8 mouse cellular contexts compared by ENCODE assay signal in the genomic region with DNA sequence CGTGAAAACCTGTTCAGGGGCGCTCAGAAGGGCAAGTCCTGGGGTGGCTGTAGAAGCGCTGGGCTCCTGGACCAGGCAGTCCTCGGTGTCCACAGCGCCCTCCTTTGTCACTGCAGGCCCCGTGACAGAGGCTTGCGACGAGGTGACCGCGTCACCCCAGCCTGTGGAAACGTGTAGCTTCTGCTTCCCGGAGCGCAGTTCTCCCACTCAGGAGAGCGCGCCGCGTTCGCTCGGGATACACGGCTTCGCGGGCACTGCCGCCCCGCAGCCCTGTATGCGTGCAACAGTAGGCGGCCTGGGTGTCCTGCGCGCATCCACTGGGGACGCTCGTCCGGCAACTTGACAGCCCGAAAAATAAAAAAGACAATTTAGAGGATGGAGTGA. TPM values are rescaled to one million over a fixed set of nuclear protein-coding genes. Genes with fewer than 3 reads are reported as not detected.
DNase-seq lines count a peak whose midpoint lies in the region; ATAC-seq and TF ChIP-seq lines count a peak whose summit lies in the region.

No protein-coding gene starts in this region.

- H3K27me3 ChIP-seq in liver, embryonic 13.5 days, result peaks cover 19% of the 10 kb centered on the region
- H3K27me3 ChIP-seq in thymus, adult 2 months (ENCODE audit: control insufficient read depth, insufficient read depth, low read length), result no peaks in the 10 kb centered on the region

- peaks cover 28% of the 10 kb centered on the region for H3K4me1 ChIP-seq in liver, embryonic 13.5 days (replicated peaks)
- peaks cover 14% of the 10 kb centered on the region for H3K4me1 ChIP-seq in thymus, adult 2 months (replicated peaks; ENCODE audit: control insufficient read depth, insufficient read depth, low read length)

- no peak for ATAC-seq in liver, embryonic 13.5 days (ENCODE audit: low read depth)

- no peak for TF ChIP-seq POLR2A in thymus, adult 2 months (IDR thresholded peaks at IDR 0.05; ENCODE audit: control insufficient read depth, extremely low read depth, insufficient read depth, low read length, poor library complexity)

- 28% methylated on average over 32 of the region's 32 CpGs for WGBS in liver, embryonic 13.5 days (ENCODE audit: insufficient replicate concordance)
- WGBS in thymus, adult 2 months, result 88% methylated on average over 32 of the region's 32 CpGs

- peak overlapping the region; percentile 49; the same call in 1 of the 2 replicates for H3K9ac ChIP-seq in liver, embryonic 13.5 days

- H3K36me3 ChIP-seq in liver, embryonic 13.5 days, result peaks cover 4% of the 10 kb centered on the region; the same call in 1 of the 2 replicates
- no peaks in the 10 kb centered on the region for H3K36me3 ChIP-seq in thymus, adult 2 months (ENCODE audit: control insufficient read depth, insufficient read depth, low read length)

- TF ChIP-seq CTCF in thymus, adult 2 months (IDR thresholded peaks at IDR 0.05; ENCODE audit: borderline replicate concordance, control insufficient read depth, extremely low read depth, insufficient read depth, low read length, poor library complexity), result no peak

- H3K9me3 ChIP-seq in liver, embryonic 13.5 days (replicated peaks), result no peaks in the 10 kb centered on the region

- peak overlapping the region; percentile 37 for H3K4me3 ChIP-seq in liver, embryonic 13.5 days (replicated peaks)
- H3K4me3 ChIP-seq in thymus, adult 2 months (ENCODE audit: control insufficient read depth, insufficient read depth, low read length), result no peak overlapping the region

- no peak overlapping the region for H3K27ac ChIP-seq in liver, embryonic 13.5 days
- H3K27ac ChIP-seq in thymus, adult 2 months (ENCODE audit: control insufficient read depth, insufficient read depth, low read length), result no peak overlapping the region

- peak overlapping the region; percentile 63 for H3K4me2 ChIP-seq in liver, embryonic 13.5 days

- intact Hi-C loops in heart, postnatal 14 days (cut with DNase I), result no loop called here

- peak; percentile 14 for DNase-seq in urinary bladder, postnatal 14 days (ENCODE audit: low spot score)
- DNase-seq in urinary bladder, postnatal 4 days (ENCODE audit: low spot score in 2 of 2), result no peak
- peak; percentile 74 for DNase-seq in embryo, embryonic 10 days (ENCODE audit: low spot score)
- DNase-seq in heart, postnatal 14 days, result peak; percentile 13 to 37
- DNase-seq in liver, embryonic 13.5 days, result no peak
- peak; percentile 65 for DNase-seq in retina, embryonic 14.5 days (ENCODE audit: low spot score)
- DNase-seq in thymus, adult 2 months, result no peak
- DNase-seq in adipocyte (ENCODE audit: low spot score), result no peak

RNA-seq across cellular contexts. Expression of gene Tnfrsf13b, which starts 20.7 kb away (rescaled TPM):
- total RNA-seq in heart, postnatal 14 days (2021), result 1 to 10 TPM in 1 of 2 experiments, under 1 TPM in 1; 0.91 to 1.1 TPM
- 2.9 and 3.3 TPM in 2 replicates for polyA plus RNA-seq in liver, embryonic 13.5 days (2015; fragmentation: Nextera tagmentation; extraction: Ambion mirVana)
- polyA plus RNA-seq in thymus, adult 2 months (2012; rRNA removed), result 134 and 160 TPM in 2 replicates

RNA-seq across cellular contexts. Expression of gene Usp22, which starts 27.6 kb away (rescaled TPM):
- 10 to 100 TPM; 37.6 to 38.9 TPM for total RNA-seq in heart, postnatal 14 days (2021)
- polyA plus RNA-seq in liver, embryonic 13.5 days (2015; fragmentation: Nextera tagmentation; extraction: Ambion mirVana), result 14.7 and 15.9 TPM in 2 replicates
- polyA plus RNA-seq in thymus, adult 2 months (2012; rRNA removed), result 57.5 and 68.6 TPM in 2 replicates

Comparison
In these comparisons a context has a peak if more than half of its experiments do, and no peak if none do; other contexts are left out.
1. DNase-seq: peak in urinary bladder, postnatal 14 days (single experiment), embryo, embryonic 10 days (single experiment), heart, postnatal 14 days (2 of 2) and retina, embryonic 14.5 days (single experiment); none in urinary bladder, postnatal 4 days (0 of 2), liver, embryonic 13.5 days (single experiment), thymus, adult 2 months (single experiment) and adipocyte (single experiment).
2. RNA of gene Tnfrsf13b, which starts 20.7 kb away (polyA plus RNA-seq): 134 to 160 TPM in thymus, adult 2 months; 2.9 to 3.3 TPM in liver, embryonic 13.5 days; every median in the first group is over 10 times any median in the second.